Mouse (Mus musculus) layer of hippocampus, adult 2 months (tissue): ENCODE data around the gene Exoc2. TPM values are rescaled to one million over a fixed set of nuclear protein-coding genes. Genes with fewer than 3 reads are reported as not detected.

Experiments used
- DNase-seq, 2 experiments: peaks; one replicate each; pipeline ENCODE4 v3.0.0; 2022; ENCODE audit warnings: low spot score in 2 of 2
- H3K27ac ChIP-seq: fragments of 200-600 bp; 2 replicates; pipeline ENCODE4 v1.8.1; 2022
- H3K4me3 ChIP-seq: fragments of 200-600 bp; 2 replicates; pipeline ENCODE4 v1.8.1; 2022; ENCODE audit warnings: mild to moderate bottlenecking
- CTCF ChIP-seq: fragments of 200-600 bp; conservative IDR thresholded peaks from 2 replicates; pipeline ENCODE4 v1.8.1; 2022; ENCODE audit warnings: antibody characterized with exemption, mild to moderate bottlenecking, moderate library complexity
- total RNA-seq, 2 experiments: library from RNA; stranded (reverse); gene quantifications; 2 replicates each; pipeline ENCODE4 v1.2.3; 2021

The Exoc2 gene
- total RNA-seq, 2 experiments from 2014 or later, result 41.2 to 44.1 TPM

DNA sequence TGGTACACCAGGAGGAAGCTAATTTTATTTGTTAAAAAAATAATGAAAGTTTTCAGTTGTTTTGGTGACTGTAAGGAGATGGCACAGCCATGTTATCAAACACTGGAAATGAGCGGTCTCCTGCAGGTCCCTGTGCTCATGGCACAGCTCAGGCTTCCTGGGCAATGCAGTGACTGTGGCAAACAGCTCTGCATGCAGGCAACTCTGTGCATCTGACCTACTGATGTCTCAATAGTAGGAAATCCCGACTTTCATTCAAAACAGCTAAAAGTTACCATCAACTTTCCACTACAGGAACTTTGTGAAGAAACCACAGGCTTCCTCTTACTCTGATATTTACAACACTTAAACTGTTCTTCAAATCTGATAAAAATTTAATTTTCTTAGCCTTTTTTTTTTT is 154.0 kb downstream of the Exoc2 start:
- Histone ChIP-seq H3K27ac (no peak overlapping the region), H3K4me3 (no peak overlapping the region)
- no peak for DNase-seq
- no peak for TF ChIP-seq CTCF

DNA sequence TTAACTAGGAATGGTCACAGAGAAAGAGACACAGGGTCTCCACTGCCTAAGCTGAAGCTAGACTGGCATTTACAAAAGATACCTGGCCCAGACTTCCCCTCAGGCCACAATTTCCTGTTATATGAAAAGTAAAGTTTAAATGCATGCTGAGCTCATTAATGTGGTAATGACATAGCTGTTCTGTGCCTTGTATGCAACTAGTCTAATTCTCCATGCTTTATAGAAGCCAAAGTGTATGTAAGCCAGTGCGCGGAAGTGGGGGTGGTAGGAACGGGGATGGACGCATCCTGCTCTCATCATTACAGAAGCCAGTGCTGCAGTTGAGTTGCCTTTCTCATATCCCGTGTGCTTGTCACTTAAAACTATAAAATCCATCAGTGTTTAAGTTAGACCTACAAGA is 156.5 kb downstream of the Exoc2 start:
- Histone ChIP-seq H3K27ac (no peak overlapping the region), H3K4me3 (no peak overlapping the region)
- no peak for TF ChIP-seq CTCF
- no peak for DNase-seq

GRCm38 (mm10) chr13:30814256-30814655 is 159.6 kb downstream of the Exoc2 start:
- DNase-seq, result no peak
- TF ChIP-seq CTCF, result no peak
- Histone ChIP-seq H3K27ac (no peak overlapping the region), H3K4me3 (no peak overlapping the region)

DNA sequence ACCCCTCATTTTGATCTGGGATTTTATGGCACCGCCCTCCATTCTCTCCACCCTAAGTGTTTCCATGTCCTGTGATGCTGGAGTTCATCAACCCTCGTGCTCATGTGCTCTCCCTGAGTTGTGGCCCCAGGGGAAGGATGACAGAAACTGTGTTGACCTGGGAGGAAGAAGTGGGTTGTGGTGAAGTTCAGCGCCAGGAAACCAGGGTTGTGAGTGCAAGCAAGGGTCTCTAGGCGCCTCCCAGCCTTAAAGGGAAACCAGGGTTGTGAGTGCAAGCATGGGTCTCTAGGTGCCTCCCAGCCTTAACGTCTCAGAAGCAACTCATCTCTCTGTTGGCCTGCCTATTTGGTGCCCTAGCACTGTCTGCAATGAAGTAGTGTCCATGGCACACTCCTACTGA is 160.4 kb downstream of the Exoc2 start:
- no peak for DNase-seq

DNA sequence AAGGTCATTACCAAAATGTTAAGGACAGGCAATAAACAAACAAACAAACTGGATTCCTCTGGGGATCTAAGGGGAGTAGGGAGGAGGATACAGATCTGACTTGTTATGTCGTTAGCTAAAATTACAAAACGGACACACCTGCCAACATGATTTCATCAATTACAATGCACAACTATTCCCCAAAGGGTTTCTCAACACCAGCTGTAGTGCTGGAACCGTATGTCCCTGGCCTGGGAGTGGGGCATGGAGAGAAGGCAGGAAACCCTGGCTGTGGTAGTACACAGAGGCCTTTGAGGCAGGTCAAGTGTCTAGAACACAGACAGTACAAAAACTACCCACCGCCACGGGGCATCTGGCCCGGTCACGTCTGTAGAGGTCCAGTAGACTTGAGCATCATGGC is 164.7 kb downstream of the Exoc2 start:
- Histone ChIP-seq H3K4me3 (no peak overlapping the region), H3K27ac (no peak overlapping the region)
- DNase-seq, result no peak
- TF ChIP-seq CTCF, result no peak

More for the DNA sequence above, 160.4 kb downstream of the Exoc2 start:
- no peak overlapping the region for H3K27ac ChIP-seq
- TF ChIP-seq CTCF, result no peak
- no peak overlapping the region for H3K4me3 ChIP-seq

DNA sequence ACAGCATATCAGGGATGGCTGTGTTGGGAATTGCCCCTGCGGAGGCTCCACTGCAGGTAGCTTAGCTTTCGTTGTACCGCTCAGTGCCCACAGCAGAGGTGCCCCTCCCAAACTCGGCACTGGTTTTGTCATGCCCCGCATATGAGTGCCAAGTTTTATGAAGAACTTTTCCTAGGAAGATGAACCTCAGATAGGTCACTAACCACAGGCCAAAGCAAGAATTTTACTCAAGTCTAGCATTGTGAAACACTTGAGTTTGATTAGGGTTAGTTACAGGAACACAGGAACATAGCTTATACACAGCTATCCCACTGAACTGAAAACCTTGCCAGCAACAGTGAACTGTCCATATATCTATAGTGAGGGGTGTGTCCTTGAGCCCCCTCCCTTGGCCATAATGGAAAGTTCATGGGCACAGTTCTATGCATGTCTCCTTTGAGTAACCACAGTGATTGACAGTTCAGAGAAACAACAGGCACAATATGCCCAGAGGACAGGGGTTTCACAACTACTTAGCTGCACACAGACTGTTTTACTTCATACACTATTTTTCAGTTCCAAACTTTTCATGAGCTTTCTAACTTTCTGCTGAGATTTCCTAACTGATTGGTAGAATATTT is 171.4 kb downstream of the Exoc2 start:
- no peak for TF ChIP-seq CTCF
- Histone ChIP-seq H3K4me3 (no peak overlapping the region), H3K27ac (no peak overlapping the region)
- no peak for DNase-seq

DNA sequence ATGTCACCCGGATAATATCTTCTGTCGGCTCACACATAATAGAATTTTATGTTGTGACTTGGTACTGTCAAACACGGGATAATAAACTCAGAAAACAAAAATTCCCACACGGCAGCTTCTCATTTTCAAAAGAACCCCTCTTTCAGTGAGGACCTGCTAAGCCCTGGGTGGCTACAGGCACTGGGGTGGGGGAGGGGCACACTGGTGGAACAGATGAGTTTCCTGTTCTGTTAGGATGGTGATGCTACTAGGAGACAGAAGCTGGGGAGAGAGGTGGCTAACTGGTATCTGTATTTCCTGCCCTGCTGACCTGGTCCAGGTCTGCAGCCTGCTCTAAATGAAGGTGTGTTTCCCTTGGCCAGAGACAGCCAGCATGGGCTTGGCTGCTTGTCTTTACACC is 172.0 kb downstream of the Exoc2 start:
- TF ChIP-seq CTCF, result no peak
- Histone ChIP-seq H3K4me3 (no peak overlapping the region), H3K27ac (no peak overlapping the region)
- no peak for DNase-seq

DNA sequence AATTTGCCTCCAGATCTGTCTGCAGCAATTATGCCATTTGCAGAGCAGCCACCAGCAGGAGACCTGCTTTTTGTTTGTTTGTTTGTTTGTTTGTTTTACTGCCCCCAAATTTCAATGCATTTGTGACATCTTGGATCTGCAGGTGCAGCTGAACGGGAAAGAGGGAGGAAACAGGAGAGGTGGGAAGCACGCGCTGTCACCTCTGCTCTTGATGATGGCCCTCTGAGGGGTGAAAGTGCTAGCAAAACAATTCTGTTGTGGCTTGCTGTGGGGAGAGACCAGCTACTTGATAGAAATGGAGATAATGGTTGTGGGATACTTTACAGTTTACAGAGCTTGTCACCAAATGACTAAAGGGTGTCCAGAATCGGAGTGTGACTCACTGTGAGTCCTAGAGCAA is 177.9 kb downstream of the Exoc2 start:
- H3K27ac ChIP-seq, result no peak overlapping the region
- DNase-seq, result no peak
- no peak for TF ChIP-seq CTCF
- H3K4me3 ChIP-seq, result no peak overlapping the region

DNA sequence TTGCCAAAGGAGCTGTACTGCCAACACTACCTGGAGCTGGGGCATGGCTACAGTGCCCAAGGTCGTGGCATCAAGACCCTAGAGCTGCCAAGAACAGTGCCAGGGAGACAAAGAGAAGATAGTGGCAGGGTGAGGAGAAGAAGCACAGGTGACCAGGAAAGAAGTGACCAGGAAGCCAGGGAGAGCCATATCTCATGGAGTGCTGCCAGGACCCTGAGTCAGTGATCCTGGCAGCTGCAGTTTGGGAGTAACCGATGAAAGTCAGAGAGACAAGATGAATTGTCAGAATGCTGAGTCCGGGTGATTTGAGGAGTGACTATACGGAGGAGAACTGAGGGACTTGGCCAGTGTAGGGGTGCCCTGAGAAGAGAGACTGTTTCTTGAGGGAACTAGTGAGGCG is 180.3 kb downstream of the Exoc2 start:
- no peak for DNase-seq
- TF ChIP-seq CTCF, result no peak
- Histone ChIP-seq H3K4me3 (no peak overlapping the region), H3K27ac (no peak overlapping the region)

DNA sequence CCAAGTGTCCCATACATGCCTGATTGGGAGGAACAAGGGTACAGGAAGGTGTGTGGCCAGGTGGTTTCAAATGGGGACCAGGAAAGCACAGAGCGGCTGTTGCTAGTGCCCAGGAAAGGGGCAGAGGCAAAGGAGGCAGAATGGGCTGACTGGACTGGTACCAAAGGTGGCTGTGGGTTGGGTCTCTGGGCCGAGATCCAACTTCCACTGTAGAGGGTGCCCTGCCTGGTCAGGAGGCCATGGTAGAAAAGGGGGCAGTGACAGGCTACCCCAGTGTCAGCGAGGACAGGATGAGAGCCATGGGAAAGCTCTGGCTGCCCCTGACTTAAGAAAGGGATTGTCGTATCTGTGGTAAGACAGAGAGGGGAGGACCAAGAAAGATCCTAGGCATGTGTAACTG is 180.7 kb downstream of the Exoc2 start:
- Histone ChIP-seq H3K27ac (no peak overlapping the region), H3K4me3 (no peak overlapping the region)
- no peak for TF ChIP-seq CTCF
- DNase-seq, result no peak

- DNase-seq, result no peak
- no peak for TF ChIP-seq CTCF
- no peak overlapping the region for H3K4me3 ChIP-seq
- H3K27ac ChIP-seq, result no peak overlapping the region
Measured at GRCm38 (mm10) chr13:30792741-30793140, 181.2 kb downstream of the Exoc2 start.

- H3K27ac ChIP-seq, result no peak overlapping the region
- no peak overlapping the region for H3K4me3 ChIP-seq
- no peak for DNase-seq
- no peak for TF ChIP-seq CTCF
Measured at GRCm38 (mm10) chr13:30792308-30792707, 181.6 kb downstream of the Exoc2 start.

- no peak overlapping the region for H3K27ac ChIP-seq
- H3K4me3 ChIP-seq, result no peak overlapping the region
- no peak for DNase-seq
- TF ChIP-seq CTCF, result no peak
Measured at GRCm38 (mm10) chr13:30790016-30790415, 183.9 kb downstream of the Exoc2 start.

- no peak for DNase-seq
- Histone ChIP-seq H3K27ac (no peak overlapping the region), H3K4me3 (no peak overlapping the region)
- no peak for TF ChIP-seq CTCF
Measured at GRCm38 (mm10) chr13:30788421-30788820, 185.5 kb downstream of the Exoc2 start.

- no peak for TF ChIP-seq CTCF
- DNase-seq, result no peak
Measured at GRCm38 (mm10) chr13:30787960-30788359, 185.9 kb downstream of the Exoc2 start.

More at GRCm38 (mm10) chr13:30787960-30788359, 185.9 kb downstream of the Exoc2 start:
- no peak overlapping the region for H3K4me3 ChIP-seq
- no peak overlapping the region for H3K27ac ChIP-seq
